Mouse (Mus musculus) heart, adult 2 months (tissue): ENCODE results near the gene Large1.
"Not testable (repeated sequence)": the region's sequence is repeated elsewhere in the genome, so short reads cannot be mapped to it uniquely, and the experiment has no call there.

Source experiments
- CTCF ChIP-seq: fragments of 200-600 bp; IDR thresholded peaks from 2 replicates; pipeline ENCODE4 v1.8.1; 2022; ENCODE audit warnings: antibody characterized with exemption, mild to moderate bottlenecking, moderate library complexity
- EP300 ChIP-seq: fragments of 200-500 bp; IDR thresholded peaks from 2 replicates; pipeline ENCODE4 v1.6.1; 2011; ENCODE audit warnings: low read depth, low read length, control low read depth; ENCODE audit not compliant: insufficient read depth
- POLR2A ChIP-seq: fragments of 200-500 bp; IDR thresholded peaks from 2 replicates; pipeline ENCODE4 v1.6.1; 2011; ENCODE audit warnings: mild to moderate bottlenecking, low read depth, low read length, control low read depth; ENCODE audit not compliant: insufficient read depth

DNA sequence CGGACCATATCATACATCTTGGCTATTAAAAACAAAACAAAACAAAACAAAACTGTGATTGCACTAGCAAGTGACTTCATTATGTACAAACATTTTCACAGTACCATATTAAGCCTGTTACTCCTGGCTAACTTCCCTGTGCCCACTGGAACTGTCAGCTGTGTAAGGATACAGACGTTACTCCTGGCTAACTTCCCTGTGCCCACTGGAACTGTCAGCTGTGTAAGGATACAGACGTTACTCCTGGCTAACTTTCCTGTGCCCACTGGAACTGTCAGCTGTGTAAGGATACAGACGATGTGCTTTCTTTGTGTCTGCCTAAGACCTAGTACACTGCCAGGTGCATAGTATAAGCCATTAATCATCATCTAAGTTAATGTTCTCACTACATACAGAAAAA lies 77.9 kb downstream of the Large1 start:
- not testable (repeated sequence) for TF ChIP-seq CTCF, POLR2A, EP300
